Mouse (Mus musculus) bone marrow macrophage, adult 2 months (primary cell): Measurements from ENCODE around the gene Ndufa4l2. TPM values are rescaled to one million over a fixed set of nuclear protein-coding genes. Genes with fewer than 3 reads are reported as not detected.
A peak's percentile ranks its signal among the peaks of the same experiment; 100 is the strongest.

Source experiments
- H3K27ac ChIP-seq: 2 replicates; pipeline ENCODE4 v1.5.1; 2012; ENCODE audit warnings: low read depth, low read length; ENCODE audit not compliant: insufficient read depth
- H3K4me1 ChIP-seq: 2 replicates; pipeline ENCODE4 v1.6.1; 2012; ENCODE audit warnings: low read length; ENCODE audit not compliant: control insufficient read depth, insufficient read depth
- H3K4me3 ChIP-seq: 2 replicates; pipeline ENCODE4 v1.5.1; 2012; ENCODE audit warnings: mild to moderate bottlenecking, low read length, moderate library complexity; ENCODE audit not compliant: insufficient read depth
- CTCF ChIP-seq: IDR thresholded peaks from 2 replicates; pipeline ENCODE4 v1.5.1; 2012; ENCODE audit warnings: low read depth, mild to moderate bottlenecking, low read length, moderate library complexity
- POLR2A ChIP-seq: IDR thresholded peaks from 2 replicates; pipeline ENCODE4 v1.6.1; 2012; ENCODE audit warnings: mild to moderate bottlenecking, low read depth, low read length, borderline replicate concordance
- polyA plus RNA-seq: library from polyadenylated mRNA; stranded (reverse); fragments of >200 nt; gene quantifications from 2 replicates; pipeline ENCODE4 v1.2.4, GENCODE M21; 2012; ENCODE audit not compliant: missing spikeins, insufficient read depth, insufficient read length

The Ndufa4l2 gene
- polyA plus RNA-seq, 1 experiment: not detected

DNA sequence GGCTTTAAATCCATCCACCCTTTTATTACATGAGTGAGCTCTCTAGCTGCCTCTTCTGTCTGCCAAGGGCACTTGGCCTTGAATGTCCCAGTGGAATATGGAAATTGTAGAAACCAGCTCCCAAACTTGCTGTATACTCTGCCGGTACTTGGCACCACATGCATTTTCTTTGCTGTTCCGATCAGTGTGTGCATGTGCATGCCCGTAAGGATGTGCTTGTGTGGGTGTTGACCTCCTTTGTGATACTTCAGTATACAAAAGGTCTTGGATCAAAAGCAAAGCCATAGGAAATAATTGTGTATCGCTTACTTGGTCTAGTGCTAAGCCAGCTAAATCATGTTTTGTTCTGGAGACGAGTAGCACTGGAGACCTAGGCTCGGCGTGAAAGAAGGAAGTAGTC lies 25.9 kb upstream of the Ndufa4l2 start:
- Histone ChIP-seq H3K4me3 (no peak overlapping the region), H3K4me1 (peaks cover 18% of the 10 kb centered on the region), H3K27ac (no peak overlapping the region)
- no peak for TF ChIP-seq POLR2A

DNA sequence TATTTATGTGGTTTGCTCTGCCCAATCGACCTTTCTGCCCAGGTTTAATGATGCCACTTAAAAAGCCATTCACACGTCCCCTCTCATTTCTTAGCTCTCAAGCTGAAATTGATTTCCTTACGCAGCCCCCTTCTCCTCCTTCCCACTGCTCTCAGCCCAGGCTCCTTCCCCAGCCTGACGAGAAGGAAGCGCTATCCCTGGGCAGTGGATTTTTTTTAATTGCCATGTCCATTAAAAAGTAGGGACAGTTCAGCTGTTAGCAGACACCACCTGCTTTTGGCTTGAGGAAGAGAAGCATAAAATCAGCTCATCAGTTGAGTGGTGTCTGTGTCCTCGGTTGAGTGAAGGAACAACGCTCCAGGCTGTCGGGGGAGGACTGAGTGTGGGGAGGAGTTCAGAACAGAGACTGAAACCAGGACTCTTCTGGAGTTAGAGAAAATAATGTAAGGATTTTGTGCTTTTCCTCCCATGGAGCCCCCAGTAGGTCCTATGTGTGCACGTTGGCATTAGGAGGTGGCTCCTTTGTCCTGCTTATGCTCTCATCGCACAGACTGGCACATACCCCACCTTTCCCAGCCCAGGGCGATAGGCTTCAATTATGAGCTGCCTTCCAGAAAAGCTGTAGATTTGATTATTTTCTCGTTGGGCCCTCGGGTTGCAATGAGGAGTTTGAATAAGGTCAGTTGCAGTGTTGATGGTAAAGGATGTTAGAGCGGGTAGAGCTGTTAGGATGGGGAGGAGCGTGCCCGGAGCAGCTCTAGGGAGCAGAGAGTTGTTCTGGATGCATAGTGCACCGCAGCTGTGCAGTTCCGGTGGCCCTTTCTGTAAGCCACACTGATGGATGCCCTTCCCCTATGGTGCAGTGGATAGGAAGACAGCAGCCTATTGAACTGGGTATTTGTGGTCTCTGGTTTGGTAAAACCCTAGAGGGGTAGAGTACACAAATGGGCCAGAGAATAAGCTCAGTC lies 24.3 kb upstream of the Ndufa4l2 start:
- no peak overlapping the region for H3K4me3 ChIP-seq
- no peak overlapping the region for H3K27ac ChIP-seq
- peaks cover 2% of the 10 kb centered on the region for H3K4me1 ChIP-seq
- no peak for TF ChIP-seq CTCF
- no peak for TF ChIP-seq POLR2A

DNA sequence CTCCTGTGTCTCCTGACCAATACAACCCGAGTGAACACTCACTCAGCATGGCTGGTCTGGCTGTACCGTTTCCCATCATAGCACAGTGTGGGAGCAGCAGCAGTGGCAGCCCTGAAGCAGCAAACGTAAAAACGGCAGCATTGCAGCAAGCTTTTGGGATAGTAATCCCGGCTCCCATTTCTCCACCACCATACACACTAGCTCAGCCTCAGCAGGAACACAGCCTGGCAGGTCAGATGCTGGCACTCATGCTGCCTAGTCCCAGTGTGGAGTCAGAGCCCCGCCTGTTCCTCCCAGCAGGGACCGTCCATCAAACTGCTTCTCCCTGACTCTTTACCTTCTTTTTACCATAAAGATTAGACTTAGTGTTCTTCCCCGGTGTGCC lies 23.6 kb upstream of the Ndufa4l2 start:
- H3K4me3 ChIP-seq: no peak overlapping the region
- TF ChIP-seq POLR2A (no peak), CTCF (no peak)
- no peak overlapping the region for H3K27ac ChIP-seq
- no peaks in the 10 kb centered on the region for H3K4me1 ChIP-seq

DNA sequence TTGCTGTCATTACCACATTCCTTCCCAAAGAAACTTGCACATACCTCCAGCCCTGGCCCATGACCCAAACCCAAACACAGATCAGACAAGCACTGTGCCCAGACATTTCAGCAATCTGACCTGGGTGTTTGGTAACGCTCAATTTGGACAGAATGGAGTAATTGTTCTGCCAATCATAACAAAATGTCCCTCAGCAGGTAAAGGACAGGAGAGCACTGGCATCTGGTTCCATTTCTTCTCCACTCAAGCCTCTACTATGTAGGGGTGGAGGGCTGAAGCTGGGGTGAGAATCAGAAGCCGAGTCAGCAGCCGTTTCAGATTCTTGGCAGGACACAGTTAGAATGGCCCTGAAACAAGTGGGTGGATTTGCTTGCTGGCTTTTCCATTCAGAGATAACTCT lies 22.6 kb upstream of the Ndufa4l2 start:
- Histone ChIP-seq H3K4me1 (no peaks in the 10 kb centered on the region), H3K27ac (no peak overlapping the region), H3K4me3 (no peak overlapping the region)
- TF ChIP-seq CTCF (no peak), POLR2A (no peak)

DNA sequence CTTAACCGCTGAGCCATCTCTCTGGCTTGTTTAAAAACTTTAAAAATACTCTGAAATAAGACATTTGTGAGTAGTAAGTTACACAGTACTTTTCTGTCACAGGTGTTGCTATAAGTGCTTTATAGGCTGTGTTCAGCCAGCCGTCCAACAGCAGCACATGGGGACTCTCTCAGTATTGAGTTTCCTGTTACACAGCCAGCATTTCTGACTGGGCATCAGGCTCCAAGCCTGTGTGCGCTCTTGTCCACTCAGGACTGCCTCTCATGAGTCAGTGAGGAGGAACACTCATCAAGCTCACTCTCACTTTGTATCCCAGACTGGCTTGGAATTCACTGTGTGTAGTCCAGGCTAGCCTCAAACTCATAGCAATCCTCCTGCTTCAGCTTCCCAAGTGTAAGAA lies 18.6 kb upstream of the Ndufa4l2 start:
- H3K4me3 ChIP-seq: no peak overlapping the region
- no peaks in the 10 kb centered on the region for H3K4me1 ChIP-seq
- TF ChIP-seq POLR2A (no peak), CTCF (no peak)
- no peak overlapping the region for H3K27ac ChIP-seq

DNA sequence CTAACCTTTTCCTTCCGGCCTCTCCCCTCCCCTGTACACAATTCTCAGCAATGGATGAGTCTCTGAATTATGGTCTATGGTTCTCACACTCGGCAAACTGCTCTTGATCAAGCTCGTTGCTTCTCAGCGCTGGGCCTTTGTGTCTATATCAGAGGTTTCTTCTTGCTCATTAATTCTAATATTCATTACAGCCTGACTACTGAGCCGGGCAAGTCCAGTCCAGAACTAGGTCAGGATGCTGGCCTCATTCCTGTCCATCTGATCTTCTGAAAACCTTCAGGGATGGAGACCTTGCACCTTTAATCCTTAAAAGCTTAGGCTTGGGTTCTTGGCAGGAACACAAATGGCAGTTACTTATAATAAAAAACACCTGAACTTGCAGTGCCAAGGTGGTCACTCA lies 15.3 kb upstream of the Ndufa4l2 start:
- no peak for TF ChIP-seq CTCF
- no peak for TF ChIP-seq POLR2A
- no peaks in the 10 kb centered on the region for H3K4me1 ChIP-seq
- no peak overlapping the region for H3K27ac ChIP-seq
- no peak overlapping the region for H3K4me3 ChIP-seq

DNA sequence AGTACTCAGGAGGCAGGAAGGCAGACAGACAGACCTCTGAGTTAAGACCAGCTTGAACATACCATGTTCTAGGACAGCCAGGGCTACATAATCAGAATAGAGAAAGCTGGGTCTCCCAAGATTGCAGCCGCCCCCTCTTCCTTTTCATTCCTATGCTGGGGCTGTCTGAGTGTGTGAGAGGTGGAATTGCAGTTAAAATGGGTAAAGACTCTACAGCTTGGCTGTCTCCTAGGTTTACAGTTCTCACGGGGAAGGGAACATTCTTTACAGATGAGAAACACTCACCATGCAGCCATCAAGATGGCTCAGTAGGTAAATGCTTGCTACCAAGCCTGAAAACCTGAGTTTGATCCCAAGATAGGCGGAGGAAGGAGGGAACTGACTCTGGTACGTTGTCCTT lies 14.7 kb upstream of the Ndufa4l2 start:
- no peaks in the 10 kb centered on the region for H3K4me1 ChIP-seq
- no peak overlapping the region for H3K27ac ChIP-seq
- no peak for TF ChIP-seq POLR2A
- TF ChIP-seq CTCF: no peak
- no peak overlapping the region for H3K4me3 ChIP-seq

DNA sequence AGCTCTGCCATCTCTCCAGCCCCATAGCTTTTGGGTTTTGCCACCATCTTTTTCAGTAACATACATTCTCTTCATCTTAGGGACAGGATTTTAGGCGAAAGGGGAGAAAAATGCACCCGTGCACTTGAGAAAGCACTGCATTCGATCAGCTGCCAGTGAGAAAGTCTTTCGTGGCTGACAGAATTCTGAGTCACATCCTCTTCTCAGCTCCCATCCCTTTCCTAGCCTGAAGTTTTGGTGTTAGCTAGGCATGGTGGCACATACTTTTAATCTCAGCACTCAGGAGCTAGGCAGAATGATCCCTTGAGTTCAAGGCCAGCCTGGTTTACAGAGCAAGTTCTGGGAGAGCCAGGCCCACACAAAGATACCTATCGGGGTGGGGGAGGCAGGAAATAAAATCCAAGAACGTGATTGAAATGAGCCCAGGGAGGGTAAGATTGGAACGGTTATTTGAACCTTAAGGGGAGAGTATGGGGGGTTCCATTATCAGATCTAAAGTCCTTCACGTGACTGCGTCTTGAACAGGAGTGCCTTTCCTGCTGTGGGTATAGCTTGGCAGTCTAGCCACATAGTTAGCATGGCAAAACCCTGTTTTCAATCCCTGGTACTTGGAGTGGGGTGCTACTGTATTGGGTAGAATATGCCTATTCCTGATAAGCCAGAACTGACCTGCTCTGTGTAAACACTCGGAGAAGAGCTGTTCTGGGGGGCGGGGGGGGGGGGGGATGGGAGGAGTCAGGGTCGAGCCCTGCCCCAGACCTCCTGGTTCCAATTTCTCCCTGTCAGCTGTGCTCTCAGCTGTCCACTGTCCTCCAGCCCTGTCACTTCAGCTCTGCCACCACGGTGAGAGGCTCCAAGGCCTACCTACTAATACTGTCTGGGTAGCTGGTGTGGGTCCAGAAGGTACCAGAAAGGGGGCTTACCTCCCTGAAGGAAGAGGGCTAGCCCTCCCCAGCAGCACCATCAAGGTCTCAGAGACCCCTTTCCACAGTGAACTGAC lies 13.6 kb upstream of the Ndufa4l2 start, which contains the start of gene Stac3:
TSS of gene Stac3 (plus strand) at position 793 of the 1,000 bp plus-strand sequence.
- TF ChIP-seq CTCF (no peak), POLR2A (no peak)
- no peak within 1 kb of the TSS for H3K27ac ChIP-seq

DNA sequence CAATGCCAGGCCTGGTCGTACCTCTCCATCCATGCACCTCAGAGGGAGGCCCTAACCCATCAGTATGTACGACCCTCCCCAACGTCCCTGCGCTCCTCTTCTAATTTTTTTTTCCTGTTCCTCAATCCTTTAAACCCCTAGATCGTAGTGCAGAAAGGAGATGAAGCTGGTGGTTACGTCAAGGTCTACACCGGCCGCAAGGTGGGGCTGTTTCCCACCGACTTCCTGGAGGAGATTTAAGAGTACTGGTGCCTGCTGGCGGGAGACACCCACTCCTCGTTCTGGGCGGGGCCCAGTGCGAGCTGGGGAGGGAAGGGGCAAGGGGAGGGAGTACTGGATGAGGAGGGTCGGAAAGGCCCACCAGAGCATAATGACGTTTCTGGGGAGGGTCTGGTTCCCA lies 6.5 kb upstream of the Ndufa4l2 start:
- peaks cover 8% of the 10 kb centered on the region for H3K4me1 ChIP-seq
- H3K27ac ChIP-seq: no peak overlapping the region
- TF ChIP-seq CTCF (peak; percentile 70), POLR2A (no peak)
- 0 out of 2 replicates have a peak overlapping the region, but pooled peaks have one; percentile 7 for H3K4me3 ChIP-seq

More for the DNA sequence above, 13.6 kb upstream of the Ndufa4l2 start, which contains the start of gene Stac3:
- no peak within 1 kb of the TSS for H3K4me3 ChIP-seq
- H3K4me1 ChIP-seq: no peaks in the 10 kb centered on the region
